Mouse (Mus musculus): ENCODE measurements at regions not wholly inside any gene's neighbourhood (a gene's known extent, or its start where the extent isn't known, plus 50 kb on each side); places are given as distances from the start of the nearest gene placed in this dataset.

GRCm38 (mm10) chr8:126669154-126669553, 75.4 kb upstream of the Irf2bp2 start:
- no peak overlapping the region for H3K4me2 ChIP-seq
- no peaks in the 10 kb centered on the region for H3K27me3 ChIP-seq
- ATAC-seq (ENCODE audit: low read depth) (no peak), DNase-seq (no peak)
- peaks cover 41% of the 10 kb centered on the region for H3K4me1 ChIP-seq (replicated peaks)
- no peak overlapping the region for H3K9ac ChIP-seq
- H3K9me3 ChIP-seq (replicated peaks) = no peaks in the 10 kb centered on the region
- WGBS (ENCODE audit: insufficient replicate concordance) = 65% methylated on average over 6 of the region's 6 CpGs
- no peak overlapping the region for H3K27ac ChIP-seq
- H3K36me3 ChIP-seq = no peaks in the 10 kb centered on the region
- H3K4me3 ChIP-seq (replicated peaks) = no peak overlapping the region

GRCm38 (mm10) chr8:126668657-126669025, 74.9 kb upstream of the Irf2bp2 start:
- Histone ChIP-seq H3K4me2 (no peak overlapping the region), H3K36me3 (no peaks in the 10 kb centered on the region), H3K27me3 (no peaks in the 10 kb centered on the region), H3K9ac (no peak overlapping the region), H3K4me3 (replicated peaks) (no peak overlapping the region), H3K4me1 (replicated peaks) (peaks cover 46% of the 10 kb centered on the region), H3K9me3 (replicated peaks) (no peaks in the 10 kb centered on the region), H3K27ac (no peak overlapping the region)
- DNase-seq (no peak), ATAC-seq (ENCODE audit: low read depth) (no peak)
- WGBS (ENCODE audit: insufficient replicate concordance) = 69% methylated on average over 5 of the region's 5 CpGs

GRCm38 (mm10) chr8:126667721-126668656, 74.2 kb upstream of the Irf2bp2 start:
- Histone ChIP-seq H3K36me3 (no peaks in the 10 kb centered on the region), H3K27ac (peak overlapping the region; percentile 83), H3K4me2 (no peak overlapping the region), H3K27me3 (no peaks in the 10 kb centered on the region), H3K4me1 (replicated peaks) (peaks cover 53% of the 10 kb centered on the region), H3K9ac (no peak overlapping the region), H3K9me3 (replicated peaks) (no peaks in the 10 kb centered on the region), H3K4me3 (replicated peaks) (no peak overlapping the region)
- DNase-seq (no peak), ATAC-seq (ENCODE audit: low read depth) (no peak)
- WGBS (ENCODE audit: insufficient replicate concordance) = 74% methylated on average over 16 of the region's 16 CpGs

DNA sequence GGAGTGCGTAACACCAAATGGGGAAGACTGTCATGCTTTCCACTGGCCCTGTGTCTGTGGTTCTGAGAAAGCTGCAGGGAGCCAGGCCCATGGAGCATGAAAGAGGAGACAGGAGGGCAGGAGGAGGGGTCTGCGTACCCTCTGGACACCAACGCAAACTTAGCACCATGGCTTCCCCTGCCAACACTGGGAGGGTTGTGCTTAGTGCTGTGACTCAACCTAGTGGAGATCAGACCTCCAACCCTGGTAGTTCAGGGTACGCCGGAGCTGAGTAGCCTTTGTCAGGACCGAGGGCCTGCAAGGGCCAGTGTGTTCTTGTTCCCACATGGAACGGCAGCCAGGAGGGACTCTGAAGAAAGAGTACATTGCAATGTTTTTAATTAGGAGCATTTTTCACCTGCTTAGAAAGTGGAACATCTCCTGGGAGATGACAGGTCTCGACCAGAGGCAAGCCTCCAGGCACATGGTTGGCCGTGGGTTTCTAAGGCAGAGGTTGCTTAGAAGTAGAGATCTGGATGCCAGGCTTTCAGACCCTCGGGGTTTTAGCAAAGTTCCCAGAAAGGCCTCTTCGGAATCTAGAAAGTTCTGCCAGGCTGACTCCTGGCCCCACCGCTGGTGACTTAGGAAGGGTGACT, 73.4 kb upstream of the Irf2bp2 start:
- no peak overlapping the region for H3K4me3 ChIP-seq (replicated peaks)
- H3K36me3 ChIP-seq = no peaks in the 10 kb centered on the region
- peak; percentile 6; the same call in 1 of the 2 replicates for ATAC-seq (ENCODE audit: low read depth)
- H3K9ac ChIP-seq = peak overlapping the region; percentile 47
- DNase-seq = no peak
- no peaks in the 10 kb centered on the region for H3K9me3 ChIP-seq (replicated peaks)
- H3K4me1 ChIP-seq (replicated peaks) = peaks cover 61% of the 10 kb centered on the region
- H3K27me3 ChIP-seq = no peaks in the 10 kb centered on the region
- H3K27ac ChIP-seq = peak overlapping the region; percentile 83
- WGBS (ENCODE audit: insufficient replicate concordance) = 71% methylated on average over 12 of the region's 12 CpGs
- peak overlapping the region; percentile 56 for H3K4me2 ChIP-seq

- peaks cover 68% of the 10 kb centered on the region for H3K4me1 ChIP-seq (replicated peaks)
- peak overlapping the region; percentile 47 for H3K9ac ChIP-seq
- H3K4me2 ChIP-seq = peak overlapping the region; percentile 56
- DNase-seq = peak; percentile 59
- no peaks in the 10 kb centered on the region for H3K27me3 ChIP-seq
- ATAC-seq (ENCODE audit: low read depth) = peak; percentile 76
- peak overlapping the region; percentile 83 for H3K27ac ChIP-seq
- peak overlapping the region; percentile 25; the same call in 1 of the 2 replicates for H3K4me3 ChIP-seq (replicated peaks)
- WGBS (ENCODE audit: insufficient replicate concordance) = 2% methylated on average over 15 of the region's 15 CpGs
- H3K36me3 ChIP-seq = no peaks in the 10 kb centered on the region
- H3K9me3 ChIP-seq (replicated peaks) = no peaks in the 10 kb centered on the region
Measured at GRCm38 (mm10) chr8:126666327-126667085, 72.7 kb upstream of the Irf2bp2 start.

DNA sequence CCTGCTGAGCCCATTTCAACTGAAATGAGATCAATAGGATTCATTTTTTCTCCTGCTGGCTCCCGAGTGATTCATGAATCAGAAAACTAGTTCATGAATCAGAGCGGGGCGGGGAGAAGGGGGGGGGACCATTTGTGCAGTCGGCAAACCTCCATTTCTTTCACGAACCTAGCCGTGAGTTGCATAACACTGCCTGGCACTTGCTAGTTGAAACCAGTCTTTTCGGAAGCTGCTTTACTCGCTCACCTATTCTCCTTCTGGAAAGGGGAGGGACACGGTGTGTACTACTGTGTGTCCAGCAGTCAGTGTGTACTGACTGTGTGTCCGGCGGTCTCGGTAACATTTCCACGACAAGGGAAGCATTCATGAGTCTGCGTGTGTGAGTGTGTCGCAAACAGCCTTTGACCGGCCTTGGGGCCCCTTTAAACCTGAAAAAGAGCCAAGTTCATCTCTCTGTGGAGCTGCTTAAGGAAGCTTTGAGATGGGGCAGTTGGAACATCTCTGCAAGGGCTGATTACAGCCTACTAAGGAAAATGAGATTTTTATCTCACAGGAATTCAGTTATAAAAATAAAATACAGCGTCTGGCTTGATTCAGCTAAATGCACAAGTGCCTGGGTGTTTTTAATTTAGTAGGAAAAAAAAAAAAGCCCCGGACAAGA, 71.9 kb upstream of the Irf2bp2 start:
- ATAC-seq (ENCODE audit: low read depth) (no peak), DNase-seq (no peak)
- Histone ChIP-seq H3K4me2 (peak overlapping the region; percentile 56), H3K36me3 (no peaks in the 10 kb centered on the region), H3K4me1 (replicated peaks) (peaks cover 76% of the 10 kb centered on the region), H3K27ac (peak overlapping the region; percentile 83), H3K4me3 (replicated peaks) (no peak overlapping the region), H3K27me3 (no peaks in the 10 kb centered on the region), H3K9me3 (replicated peaks) (no peaks in the 10 kb centered on the region), H3K9ac (peak overlapping the region; percentile 47)
- 33% methylated on average over 18 of the region's 18 CpGs for WGBS (ENCODE audit: insufficient replicate concordance)

GRCm38 (mm10) chr8:126664891-126665290, 71.1 kb upstream of the Irf2bp2 start:
- 70% methylated on average over 5 of the region's 5 CpGs for WGBS (ENCODE audit: insufficient replicate concordance)
- Histone ChIP-seq H3K4me2 (no peak overlapping the region), H3K27ac (no peak overlapping the region), H3K4me3 (replicated peaks) (no peak overlapping the region), H3K4me1 (replicated peaks) (peaks cover 84% of the 10 kb centered on the region), H3K27me3 (no peaks in the 10 kb centered on the region), H3K9ac (no peak overlapping the region), H3K36me3 (no peaks in the 10 kb centered on the region), H3K9me3 (replicated peaks) (no peaks in the 10 kb centered on the region)
- ATAC-seq (ENCODE audit: low read depth) = no peak
- DNase-seq = no peak

DNA sequence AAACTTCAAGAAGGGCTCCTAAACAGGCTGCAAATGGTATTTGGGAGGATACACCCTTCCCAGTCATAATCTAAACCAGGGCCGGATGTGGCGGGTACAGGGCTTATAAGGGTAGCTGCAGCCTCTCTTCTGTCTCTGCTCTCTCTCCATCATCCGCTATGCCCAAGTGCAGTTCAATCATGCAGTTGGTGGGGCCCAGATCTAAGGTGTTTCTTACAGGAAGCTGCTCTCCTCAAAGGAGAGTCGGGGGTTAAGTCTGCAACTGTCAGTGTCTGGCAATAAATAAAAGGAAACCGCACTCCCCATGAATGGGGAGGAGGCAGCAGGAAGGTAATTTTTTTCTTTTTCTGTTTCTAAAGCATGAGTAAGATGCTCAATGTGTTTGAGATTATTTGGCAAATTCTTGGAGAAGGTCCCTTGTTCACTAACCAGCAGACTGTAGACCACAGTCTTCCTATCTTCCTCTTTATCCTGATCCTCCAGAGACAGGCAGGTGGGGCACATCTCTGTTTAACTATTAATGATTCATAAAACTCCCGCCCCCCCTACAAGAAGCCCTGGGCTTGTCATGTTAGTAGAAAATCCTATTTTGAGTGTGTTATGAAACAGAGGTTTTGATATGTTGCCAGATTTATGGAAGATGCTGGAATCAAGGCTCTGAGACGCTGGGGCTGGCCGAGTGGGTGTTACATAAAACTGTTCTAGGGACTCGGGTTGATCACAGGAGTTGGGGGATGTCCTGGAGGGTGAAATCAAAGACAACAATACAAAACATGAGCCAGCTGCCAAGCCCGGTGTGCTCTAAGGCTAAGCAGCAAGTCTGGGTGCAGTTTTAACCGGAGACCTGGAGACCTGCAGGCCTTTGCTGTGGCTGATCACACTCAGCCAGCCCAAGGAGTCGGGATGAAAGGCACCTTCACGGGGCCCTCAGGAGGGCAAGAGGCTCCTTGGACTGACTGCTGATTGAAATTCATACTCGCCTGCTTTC, 69.3 kb upstream of the Irf2bp2 start:
- ATAC-seq (ENCODE audit: low read depth) (no peak), DNase-seq (no peak)
- WGBS (ENCODE audit: insufficient replicate concordance) = 33% methylated on average over 14 of the region's 14 CpGs
- Histone ChIP-seq H3K4me1 (replicated peaks) (peaks cover 78% of the 10 kb centered on the region), H3K27me3 (no peaks in the 10 kb centered on the region), H3K9ac (no peak overlapping the region), H3K4me3 (replicated peaks) (no peak overlapping the region), H3K4me2 (no peak overlapping the region), H3K27ac (peak overlapping the region; percentile 32; the same call in 1 of the 2 replicates), H3K36me3 (no peaks in the 10 kb centered on the region), H3K9me3 (replicated peaks) (no peaks in the 10 kb centered on the region)

DNA sequence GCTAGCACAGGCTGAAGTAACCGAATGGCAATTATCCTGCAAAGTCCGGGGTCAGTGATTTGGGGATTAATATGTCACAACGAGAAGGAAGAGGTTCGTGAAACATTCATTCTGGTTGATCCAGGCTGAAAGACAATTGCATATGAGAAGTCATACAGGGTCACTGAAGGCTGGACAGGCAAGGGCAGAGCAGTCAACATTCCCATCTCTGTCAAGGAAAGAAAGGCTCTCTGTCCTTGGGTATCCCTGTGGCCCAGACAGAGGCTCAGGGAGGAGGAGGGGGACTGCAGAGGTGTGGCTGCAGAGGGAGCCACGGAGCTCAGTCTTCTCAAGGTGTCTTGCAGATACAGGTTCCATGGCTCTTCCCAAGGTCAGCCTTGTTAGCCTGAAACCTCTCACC, 68.4 kb upstream of the Irf2bp2 start:
- no peak overlapping the region for H3K9ac ChIP-seq

More for the DNA sequence above, 68.4 kb upstream of the Irf2bp2 start:
- H3K27me3 ChIP-seq = no peaks in the 10 kb centered on the region
- H3K4me3 ChIP-seq (replicated peaks) = no peak overlapping the region
- H3K4me2 ChIP-seq = no peak overlapping the region
- ATAC-seq (ENCODE audit: low read depth) = no peak
- no peak overlapping the region for H3K27ac ChIP-seq
- no peak for DNase-seq
- WGBS (ENCODE audit: insufficient replicate concordance) = 55% methylated on average over 5 of the region's 5 CpGs
- no peaks in the 10 kb centered on the region for H3K36me3 ChIP-seq
- H3K4me1 ChIP-seq (replicated peaks) = peaks cover 69% of the 10 kb centered on the region
- H3K9me3 ChIP-seq (replicated peaks) = no peaks in the 10 kb centered on the region

Measured in liver, embryonic 13.5 days (tissue).